Mouse (Mus musculus): ENCODE measurements at regions not wholly inside any gene's neighbourhood (a gene's known extent, or its start where the extent isn't known, plus 50 kb on each side); places are given as distances from the start of the nearest gene placed in this dataset.

DNA sequence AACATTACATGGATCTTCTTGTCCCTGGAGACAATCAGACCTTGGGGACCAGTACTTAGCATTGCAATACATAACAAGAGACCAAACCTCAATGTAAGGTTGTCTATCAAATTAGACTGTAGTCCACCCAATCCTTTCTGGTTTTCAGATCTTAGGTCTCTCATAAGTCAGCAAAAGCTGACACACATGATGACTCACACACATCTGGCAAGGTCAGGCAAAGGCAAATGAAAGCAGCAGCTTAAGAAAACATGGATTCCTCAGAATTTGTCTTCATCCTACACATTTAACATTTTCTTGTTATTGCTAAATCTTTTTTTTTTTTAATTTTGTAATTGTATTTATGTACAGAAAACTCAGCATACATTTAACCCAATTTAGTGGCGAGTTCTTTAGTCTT is 52.0 kb downstream of the Gm11983 start:
- no peak for DNase-seq

GRCm38 (mm10) chr11:6782826-6783225 is 54.6 kb downstream of the Gm11983 start:
- DNase-seq = no peak

DNA sequence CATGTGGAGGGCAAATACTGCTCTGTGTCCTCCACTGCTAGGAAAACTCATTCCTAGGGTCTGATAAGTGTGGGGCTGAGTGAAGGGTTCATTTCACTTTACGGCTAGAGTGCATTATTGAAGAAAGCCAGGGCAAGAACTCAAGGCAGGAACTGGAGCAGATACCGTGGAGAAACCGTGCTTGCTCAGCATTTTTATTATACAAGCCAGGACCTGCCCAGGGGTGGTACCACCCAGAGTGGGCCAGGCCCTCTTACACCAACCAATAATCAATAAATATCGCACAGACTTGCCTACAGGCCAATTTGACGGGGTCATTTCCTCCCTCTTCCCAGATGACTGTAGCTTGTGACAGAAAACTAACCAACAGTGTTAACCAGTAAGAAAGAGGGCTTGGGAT is 57.7 kb downstream of the Gm11983 start:
- no peak for DNase-seq

GRCm38 (mm10) chr11:6778596-6779360 is 58.7 kb downstream of the Gm11983 start:
- DNase-seq = no peak

DNA sequence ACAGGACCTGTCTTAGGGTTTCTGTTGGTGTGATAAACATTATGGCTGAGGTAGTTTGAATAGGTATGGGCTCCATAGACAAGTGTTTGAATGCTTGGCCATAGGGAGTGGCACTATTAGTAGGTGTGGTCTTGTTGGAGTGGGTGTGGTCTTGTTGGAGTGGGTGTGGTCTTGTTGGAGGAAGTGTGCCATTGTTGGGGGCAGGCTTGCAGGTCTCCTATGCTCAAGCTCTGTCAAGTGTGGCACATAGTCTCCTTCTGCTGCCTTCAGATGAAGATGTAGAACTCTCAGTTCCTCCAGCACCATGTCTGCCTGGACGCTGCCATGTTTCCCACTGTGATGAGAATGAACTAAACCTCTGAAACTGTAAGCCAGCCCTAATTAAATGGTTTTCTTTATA is 59.9 kb downstream of the Gm11983 start:
- no peak for DNase-seq

GRCm38 (mm10) chr11:6774656-6775055 is 62.8 kb downstream of the Gm11983 start:
- DNase-seq = no peak

- DNase-seq = no peak
Observed at GRCm38 (mm10) chr11:6773951-6774350, 63.5 kb downstream of the Gm11983 start.

GRCm38 (mm10) chr11:6773364-6773763 is 64.1 kb downstream of the Gm11983 start:
- DNase-seq = no peak

DNA sequence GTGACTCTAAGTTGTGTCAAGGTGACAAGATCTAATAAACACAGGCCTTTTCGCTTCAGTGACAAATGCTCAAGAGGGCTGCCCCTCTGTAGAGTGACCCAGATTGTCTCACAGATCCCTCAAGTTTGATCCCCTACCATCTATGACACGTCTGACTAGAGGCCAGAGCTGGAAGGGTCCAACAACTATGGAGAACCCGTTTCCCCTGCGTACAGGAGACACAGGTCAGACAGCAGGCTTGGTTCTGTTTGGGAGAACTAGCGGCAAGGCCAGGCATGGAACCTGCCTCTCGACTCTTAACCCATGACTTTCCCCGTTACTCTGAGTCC is 68.1 kb downstream of the Gm11983 start:
- no peak for DNase-seq

GRCm38 (mm10) chr11:6768599-6769436 is 68.6 kb downstream of the Gm11983 start:
- peak; percentile 44 to 79 for DNase-seq

DNA sequence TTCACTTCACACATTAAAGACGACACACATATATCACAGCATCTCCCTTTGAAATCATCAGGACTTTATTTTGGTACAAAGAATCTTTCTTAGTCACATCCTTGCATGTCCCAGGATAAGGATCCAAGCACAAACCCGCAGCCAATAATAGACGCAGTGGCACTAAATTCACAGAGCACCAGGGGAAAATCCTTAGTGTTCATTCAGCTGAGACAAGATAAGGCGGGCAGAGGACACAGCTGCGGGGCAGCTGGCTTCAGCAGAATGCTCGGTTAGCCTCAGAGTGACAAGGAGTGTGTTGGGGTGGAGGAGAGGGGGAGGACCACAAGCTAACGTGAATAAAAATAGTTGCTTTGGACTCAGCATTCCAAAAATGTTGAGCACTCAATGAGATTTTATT is 70.7 kb downstream of the Gm11983 start:
- DNase-seq = no peak

GRCm38 (mm10) chr11:6765333-6765957 is 72.0 kb downstream of the Gm11983 start:
- no peak for DNase-seq

- DNase-seq = no peak
Observed at GRCm38 (mm10) chr11:6764186-6764585, 73.3 kb downstream of the Gm11983 start.

GRCm38 (mm10) chr11:6763001-6763400 is 74.5 kb downstream of the Gm11983 start:
- DNase-seq = peak; percentile 23 to 32

GRCm38 (mm10) chr11:6761876-6762628 is 75.4 kb downstream of the Gm11983 start:
- peak in 1 of 2 experiments; percentile 22 for DNase-seq

DNA sequence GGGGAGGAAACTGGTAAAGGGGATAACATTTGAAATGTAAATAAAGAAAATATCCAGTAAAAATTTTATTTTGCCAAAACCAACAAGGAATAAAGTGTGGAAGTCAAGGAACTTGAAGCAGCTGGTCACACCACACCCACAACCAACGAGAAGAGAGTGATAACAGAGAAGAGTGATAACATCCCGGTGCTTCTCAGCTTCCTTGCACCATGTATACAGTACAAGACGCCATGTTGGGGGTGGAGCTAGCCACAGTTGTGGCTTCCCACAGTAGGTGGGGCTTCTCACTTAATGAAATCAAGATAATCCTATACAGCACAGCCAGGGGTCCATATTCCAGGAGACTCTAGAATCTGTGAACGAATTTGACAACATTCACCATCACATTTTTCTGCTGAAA is 77.9 kb downstream of the Gm11983 start:
- DNase-seq = no peak

DNA sequence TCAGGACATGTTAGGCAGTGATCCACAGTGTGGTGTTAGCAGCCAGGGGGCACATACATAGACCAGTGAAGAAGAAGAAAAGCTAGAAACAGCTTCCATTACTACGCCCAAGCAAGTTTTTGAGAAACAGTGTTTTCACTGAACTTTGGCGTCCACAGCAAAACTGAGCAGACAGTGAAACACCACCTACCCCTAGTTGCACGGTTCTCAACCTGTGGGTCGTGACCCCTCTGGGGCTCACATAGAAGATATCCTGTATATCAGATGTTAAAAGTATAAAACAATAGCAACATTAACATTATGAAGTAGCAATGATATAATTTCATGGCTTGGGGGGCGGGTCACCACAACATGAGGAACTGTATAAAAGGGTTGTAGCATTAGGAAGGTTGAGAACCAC is 81.1 kb downstream of the Ramp3 start:
- no peak for DNase-seq

GRCm38 (mm10) chr11:6738581-6738980 is 80.3 kb downstream of the Ramp3 start:
- DNase-seq = no peak

DNA sequence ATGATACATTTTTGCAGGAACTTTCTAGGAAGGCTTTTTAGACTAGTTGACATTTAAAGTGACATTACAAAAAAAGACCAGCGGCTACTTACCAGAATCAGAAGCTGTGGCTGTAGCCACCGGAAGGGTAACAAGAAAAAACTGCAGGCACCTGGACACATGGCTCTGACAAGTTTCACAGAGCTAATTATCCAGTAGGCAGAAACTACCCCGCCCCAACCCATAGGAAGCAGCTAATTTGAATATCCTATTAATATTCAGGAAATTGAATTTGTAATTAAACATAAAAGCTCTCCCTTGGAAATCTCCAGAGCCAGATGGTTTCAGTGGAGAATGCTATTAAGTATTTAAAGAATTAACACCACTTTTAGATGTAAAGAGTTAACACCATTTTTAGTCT is 79.8 kb downstream of the Ramp3 start:
- DNase-seq = no peak

GRCm38 (mm10) chr11:6734746-6735430 is 76.6 kb downstream of the Ramp3 start:
- DNase-seq = no peak

- no peak for DNase-seq
Observed at GRCm38 (mm10) chr11:6731505-6731904, 73.2 kb downstream of the Ramp3 start.

Data from kidney, adult 8-10 months (tissue).